Mouse (Mus musculus) hematopoietic stem cell, adult 5-6 weeks (primary cell): ENCODE measurements around the gene F13a1. TPM values are rescaled to one million over a fixed set of nuclear protein-coding genes. Genes with fewer than 3 reads are reported as not detected.

Source experiments
- ATAC-seq, 2 experiments: fragments of 125-278 bp in 1 of 2; replicated peaks in 1 of 2; 2 replicates each; pipeline ENCODE4 v1.8.0; 2016 to 2017; ENCODE audit warnings: inconsistent platforms in 2 of 2, mild to moderate bottlenecking in 2 of 2, moderate number of reproducible peaks in 2 of 2, low read depth in 1 of 2, moderate TSS enrichment in 1 of 2; ENCODE audit not compliant: low FRiP score in 2 of 2, poor library complexity in 2 of 2, severe bottlenecking in 2 of 2, insufficient read depth in 1 of 2, low TSS enrichment in 1 of 2
- total RNA-seq: library from RNA; stranded (forward); fragments of 172-1452, 232-1000 nt; gene quantifications from 2 replicates; pipeline ENCODE4 v1.2.3, GENCODE M21; 2017

F13a1 gene
- total RNA-seq, 1 experiment from 2014 or later, result 7.2 TPM

DNA sequence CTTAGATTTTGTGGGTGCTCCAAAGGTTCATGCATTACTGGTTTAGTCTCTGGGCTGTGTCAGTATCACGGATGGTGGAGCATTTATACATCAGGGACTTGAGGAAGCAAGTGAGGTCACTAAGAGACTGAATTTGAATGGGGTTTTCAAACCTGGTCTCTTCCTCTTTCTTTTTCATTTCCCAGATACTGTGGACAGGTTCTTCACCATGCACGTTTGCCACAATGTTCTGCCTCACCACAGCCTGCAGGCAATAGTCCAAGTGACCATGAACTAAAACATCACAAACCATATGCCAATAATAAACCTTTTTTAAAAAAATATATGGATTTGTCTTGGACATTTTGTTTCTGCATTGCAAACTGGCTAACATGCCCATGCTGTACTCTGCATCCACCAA is 77.0 kb downstream of the F13a1 start:
- ATAC-seq, result no peak

DNA sequence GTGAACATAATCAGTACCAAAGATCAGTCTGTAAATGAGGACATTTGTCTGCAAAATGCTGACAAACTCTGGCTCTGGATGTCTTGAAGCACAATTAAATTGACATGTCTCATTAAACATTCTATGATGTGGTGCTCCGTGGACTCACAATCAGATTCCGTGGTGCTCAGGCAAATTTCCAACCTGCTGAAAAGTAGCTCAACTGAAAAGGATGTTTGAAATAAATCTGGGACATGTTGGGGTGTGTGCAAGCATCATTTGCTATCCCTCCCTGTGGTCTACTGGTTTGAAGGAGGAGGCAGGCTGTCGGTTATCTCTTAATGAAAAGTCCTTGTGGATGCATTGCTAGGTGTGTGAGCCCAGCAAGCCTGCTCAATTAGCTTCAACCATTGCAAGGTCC is 77.8 kb downstream of the F13a1 start:
- ATAC-seq, result no peak

DNA sequence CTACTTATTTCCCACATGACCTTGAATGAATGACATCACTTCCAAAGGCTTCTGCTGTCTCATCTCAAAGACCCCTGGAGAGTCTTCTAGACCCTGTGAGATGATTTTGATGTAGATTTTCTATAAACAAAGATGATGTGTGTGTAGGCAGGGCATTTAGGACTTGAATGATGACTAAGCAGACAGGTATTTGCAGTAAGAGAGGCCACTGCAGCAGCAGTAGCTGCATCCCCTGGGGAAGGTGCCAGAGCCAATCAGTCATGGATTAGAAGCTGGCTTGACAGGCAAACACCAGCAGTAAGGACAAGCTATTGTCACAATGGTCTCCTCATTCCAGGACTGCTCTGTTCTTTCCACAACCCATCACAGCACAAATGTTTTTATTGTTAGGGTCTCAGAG is 87.1 kb downstream of the F13a1 start:
- no peak for ATAC-seq

DNA sequence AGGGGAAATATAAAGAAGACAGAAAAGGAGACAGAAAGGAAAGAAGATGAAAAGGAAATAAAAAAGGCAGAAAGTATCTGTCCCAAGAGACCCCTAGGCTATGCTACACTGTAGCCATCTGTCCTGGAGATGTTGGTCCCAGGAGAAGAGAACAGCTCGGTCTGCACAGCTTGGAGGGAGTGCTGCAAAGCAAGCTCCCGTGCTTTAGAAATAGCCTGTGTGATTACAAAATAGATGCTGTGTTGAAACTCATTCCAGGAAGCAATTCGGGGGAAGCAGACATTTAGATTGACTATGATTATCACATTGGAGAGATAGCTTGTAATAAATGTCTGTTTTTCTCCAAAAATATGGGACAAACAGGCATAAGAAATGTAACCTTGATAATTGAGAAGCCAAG is 91.0 kb downstream of the F13a1 start:
- ATAC-seq, result no peak

DNA sequence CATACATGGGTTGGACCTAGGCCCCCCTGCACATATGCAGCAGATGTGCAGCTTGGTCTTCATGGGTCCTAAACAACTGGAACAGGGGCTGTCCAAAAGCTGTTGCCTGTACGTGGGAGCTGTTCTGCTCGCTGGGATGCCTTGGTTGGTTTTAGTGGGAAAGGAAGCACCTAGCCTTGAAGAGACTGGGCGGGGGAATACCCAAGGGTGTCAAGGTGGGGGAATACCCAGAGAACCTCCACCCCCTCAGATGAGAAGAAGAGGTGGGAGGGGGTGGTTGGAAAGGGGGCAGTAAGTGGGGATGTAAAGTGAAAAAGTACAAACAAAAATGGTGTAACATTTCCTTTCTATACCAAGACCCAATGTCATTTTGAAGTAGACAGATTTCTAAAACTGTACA is 95.1 kb downstream of the F13a1 start:
- no peak for ATAC-seq

DNA sequence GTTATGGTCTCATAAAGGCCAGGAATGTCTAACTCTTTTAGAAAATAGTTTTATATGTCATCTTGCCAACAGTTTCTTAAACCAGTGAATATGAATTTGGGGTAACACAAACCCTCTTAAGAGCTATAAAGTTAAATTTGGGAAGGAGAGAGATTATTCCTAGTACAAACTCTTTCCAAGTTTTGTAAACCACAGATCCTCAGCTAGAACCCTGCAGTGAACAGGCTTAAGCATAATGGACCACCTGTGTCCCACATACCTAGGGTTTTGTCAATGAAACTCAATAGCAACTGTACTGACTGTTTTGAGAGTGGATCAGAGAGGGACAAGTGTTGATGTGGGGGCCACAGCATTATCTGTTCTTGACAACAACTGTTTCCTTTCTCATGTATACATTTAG is 96.4 kb downstream of the F13a1 start:
- ATAC-seq, result no peak

DNA sequence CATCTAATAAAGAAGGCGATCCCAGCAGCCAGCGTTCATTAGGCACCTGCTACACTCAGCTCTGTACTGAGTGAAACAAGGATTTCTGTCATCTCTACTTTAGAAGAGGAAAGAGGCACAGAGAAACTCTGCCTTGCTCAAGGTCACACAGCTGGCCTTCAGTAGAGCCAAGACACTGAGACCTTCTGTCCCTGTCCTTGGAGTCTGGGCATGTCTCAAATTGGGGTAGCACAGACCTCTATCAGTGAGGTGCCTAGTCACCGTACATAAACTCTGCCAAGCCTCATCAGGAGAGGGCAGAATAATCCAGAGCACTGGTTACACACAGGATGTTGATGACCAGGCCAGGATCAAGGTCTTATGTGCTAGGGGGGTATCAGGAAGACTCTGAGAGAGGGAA is 108.2 kb downstream of the F13a1 start:
- no peak for ATAC-seq

DNA sequence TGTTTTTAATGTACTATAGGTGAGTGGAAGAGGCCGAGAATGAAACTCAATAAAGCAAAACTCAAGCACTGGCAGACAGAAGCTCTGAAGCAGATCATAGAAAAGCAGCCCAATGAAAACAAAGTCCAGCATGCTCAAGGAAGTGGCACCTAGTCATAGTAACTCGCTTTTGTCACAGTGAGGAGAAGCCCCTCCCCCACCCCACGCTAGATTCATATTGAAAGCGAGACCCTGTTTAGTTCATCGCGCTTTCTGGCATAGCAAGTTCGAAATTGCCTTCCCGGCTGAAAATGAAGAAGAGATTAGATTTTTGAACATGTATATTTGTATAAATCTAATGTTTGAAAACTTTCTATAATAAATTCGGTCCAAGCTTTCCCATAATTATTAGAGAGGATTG is 118.0 kb downstream of the F13a1 start:
- ATAC-seq, result no peak

DNA sequence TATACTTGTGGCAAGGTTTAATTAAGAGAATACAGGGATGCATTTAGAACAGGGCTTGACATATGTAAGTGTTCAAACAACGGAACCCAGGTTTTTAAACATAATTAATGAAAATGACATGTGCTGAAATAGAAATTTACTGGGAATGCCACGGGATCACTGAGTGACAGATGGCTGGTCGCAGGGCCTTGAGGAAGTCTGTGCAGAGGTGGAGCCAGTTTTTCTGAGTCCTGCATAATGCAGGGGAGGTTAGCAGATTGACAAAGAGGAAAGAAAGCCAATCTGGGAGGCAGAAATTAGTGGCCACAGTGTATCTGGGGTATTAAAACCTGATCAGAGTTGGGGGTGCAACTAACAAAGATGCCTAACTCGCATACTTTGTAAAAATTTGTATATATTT is 130.3 kb downstream of the F13a1 start:
- no peak for ATAC-seq

DNA sequence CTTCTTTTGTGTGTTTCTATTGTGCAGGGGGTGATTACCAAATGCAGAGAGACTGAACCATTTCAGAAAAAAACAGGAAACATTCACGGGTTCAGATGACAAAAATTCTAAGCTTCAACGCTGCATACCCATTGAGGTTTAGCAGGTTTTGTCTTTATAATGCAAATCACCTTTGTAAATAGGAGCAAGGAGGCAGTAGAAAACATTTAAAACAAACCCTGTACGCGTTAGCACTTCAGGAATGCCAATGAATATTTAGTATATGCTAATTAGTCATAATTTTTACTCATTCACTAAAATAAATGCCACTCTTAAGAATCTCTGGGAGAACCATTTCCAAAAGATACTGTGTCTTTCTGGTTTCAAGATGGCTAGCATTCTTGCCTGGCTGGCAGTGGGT is 146.2 kb downstream of the F13a1 start:
- no peak for ATAC-seq

DNA sequence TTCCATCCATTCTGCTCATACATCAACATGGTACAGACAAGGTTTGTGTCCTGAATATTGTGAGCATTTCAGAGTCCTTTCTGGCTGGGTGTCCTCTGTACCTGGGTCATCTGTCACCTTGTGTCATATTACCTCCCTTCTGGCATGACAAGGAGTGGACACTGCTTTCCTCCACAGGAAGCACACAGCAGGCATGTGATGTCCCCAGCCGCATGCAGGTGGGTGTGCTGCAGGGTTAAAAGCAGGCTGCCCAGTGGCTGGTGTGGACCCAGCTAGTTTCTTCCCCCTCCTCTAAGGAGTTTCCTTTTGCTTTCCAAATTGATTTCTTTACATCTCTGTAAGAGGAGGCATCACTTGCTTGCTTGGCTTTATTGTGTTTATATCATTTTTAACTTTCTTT is 146.6 kb downstream of the F13a1 start:
- ATAC-seq, result no peak

DNA sequence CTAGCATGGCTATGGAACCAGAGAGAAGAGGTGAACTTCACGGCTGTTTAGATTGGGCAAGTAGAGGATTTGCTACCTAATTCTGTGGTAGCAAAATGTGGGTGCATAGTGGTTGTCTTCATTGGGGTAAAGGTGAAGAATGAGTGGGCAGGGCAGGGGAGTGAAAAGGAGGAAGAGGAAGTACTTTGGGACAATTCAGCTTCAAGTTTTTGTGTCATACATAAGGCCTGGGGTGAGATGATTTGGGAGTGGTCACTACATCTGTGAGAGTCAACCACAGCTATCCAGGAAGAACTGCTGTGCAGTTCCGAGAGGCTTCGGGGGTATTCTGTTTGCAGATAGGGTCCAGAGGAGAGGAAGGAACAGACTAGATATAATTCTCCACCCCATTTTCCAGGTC is 148.4 kb downstream of the F13a1 start:
- ATAC-seq, result no peak

DNA sequence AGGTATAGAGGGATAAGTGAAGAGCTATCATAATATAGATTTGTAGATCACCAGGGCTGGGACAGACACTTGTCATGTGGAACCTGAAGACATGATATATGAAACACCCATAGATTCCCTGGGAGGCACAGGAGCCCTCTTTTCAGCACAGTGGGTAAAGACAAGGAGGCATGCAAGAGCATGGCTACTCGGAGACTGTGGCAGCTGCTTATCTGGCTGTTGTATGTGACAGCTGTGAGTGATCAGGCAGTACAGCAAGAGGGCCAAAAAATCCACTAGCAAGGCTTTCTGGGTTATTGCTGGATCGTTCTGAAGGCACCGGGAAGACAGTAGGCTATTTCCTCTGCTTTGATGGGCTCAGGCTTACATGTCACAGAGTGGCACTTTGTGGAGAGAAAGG is 149.0 kb downstream of the F13a1 start:
- no peak for ATAC-seq

DNA sequence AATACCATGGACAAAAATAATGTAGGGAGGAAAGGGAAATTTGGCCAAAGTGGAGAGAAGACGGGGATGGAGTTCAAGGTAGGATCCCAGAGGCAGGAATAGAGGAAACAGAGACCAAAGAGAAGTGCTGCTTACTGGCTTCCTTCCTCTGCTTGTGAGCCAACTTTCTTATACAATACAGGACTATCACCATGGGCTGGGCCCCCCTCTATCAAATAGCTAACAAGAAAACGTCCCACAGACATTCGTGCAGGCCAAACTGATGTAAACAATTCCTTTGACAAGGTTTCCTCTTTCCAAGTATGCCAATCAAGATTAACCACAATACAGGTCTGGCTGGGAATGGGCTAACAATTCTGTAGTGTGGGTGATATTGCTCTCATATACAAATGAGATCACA is 154.0 kb downstream of the F13a1 start:
- no peak for ATAC-seq

DNA sequence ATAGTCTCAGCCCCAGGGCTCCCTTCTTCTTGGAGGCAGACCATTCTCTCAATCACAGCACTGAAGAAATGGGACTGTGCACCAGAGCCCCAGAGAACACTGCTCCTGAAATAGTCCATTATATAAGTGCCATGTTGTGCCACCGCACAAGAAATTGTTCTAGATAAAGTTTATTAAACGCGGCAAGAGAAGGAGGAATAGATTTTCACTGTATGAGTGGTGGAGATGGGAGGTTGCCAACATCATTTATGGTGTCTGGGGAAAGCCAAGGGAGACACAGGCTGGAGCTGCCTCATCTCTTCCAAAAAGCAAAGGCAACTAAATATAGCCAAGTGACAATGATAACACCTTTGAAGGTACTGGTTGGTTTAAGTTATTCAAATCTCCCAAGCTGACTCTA is 156.3 kb downstream of the F13a1 start:
- no peak for ATAC-seq

DNA sequence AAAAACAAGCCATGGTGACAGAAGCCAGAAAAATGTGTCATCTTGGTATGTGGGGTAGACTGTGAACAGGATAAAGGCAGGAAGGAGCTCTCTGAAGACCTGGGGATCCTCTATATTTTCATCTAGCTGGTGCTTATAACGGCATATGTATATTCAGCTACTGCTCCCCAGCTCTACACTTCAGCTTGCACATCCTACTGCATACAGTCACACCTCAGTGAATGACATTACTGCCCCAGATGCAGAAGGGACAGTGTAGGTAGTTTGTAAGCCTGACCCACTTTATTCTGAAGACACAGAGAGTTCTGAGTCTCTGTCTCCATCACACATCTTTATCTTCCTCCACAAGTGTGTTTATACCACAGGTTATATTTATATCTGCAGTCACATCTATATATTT is 157.8 kb downstream of the F13a1 start:
- ATAC-seq, result no peak

DNA sequence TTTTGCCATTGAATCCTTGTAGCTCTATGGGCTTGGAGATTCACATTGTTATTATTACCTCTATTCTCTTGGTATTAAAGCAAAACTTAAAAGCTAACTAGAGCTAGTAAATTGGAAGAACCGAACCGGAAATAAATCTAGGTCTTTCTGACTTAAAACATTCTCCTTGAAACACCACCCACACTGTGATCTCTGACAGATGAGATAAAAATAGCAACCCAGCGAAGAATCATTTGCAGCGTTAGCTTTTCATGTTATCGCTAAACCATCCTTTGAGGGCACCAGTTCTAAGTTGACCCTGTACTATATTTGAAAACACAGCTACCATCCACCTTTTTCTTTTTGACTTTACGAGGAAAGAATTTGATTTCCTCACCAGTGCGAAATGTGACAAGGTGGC is 164.1 kb downstream of the F13a1 start:
- no peak for ATAC-seq

DNA sequence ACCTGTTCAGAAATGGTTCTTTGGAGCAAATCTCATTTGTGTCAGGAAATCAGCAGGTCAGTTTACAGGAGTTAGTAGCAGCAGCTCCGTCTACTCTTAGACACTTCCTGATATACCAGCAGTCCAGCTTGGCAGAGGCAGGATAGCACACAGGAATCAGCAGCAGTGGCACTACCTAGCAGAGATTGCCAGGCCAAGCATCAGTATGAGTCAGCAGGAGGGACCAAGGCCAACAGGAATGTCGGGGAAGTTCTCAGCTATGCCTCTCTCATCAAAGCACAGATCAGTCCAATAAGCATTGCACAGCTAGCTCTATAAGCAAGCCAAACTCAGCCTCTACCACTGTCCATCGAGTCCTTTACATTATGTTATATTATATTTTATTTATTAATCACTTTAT is 210.9 kb downstream of the F13a1 start:
- no peak for ATAC-seq
